Mouse (Mus musculus) heart, adult 9 months (tissue): Measurements from ENCODE around the gene P2ry12.
A peak's percentile ranks its signal among the peaks of the same experiment; 100 is the strongest.

Source experiments
- DNase-seq, 2 experiments: peaks; one replicate each; pipeline ENCODE4 v3.0.0; 2022; ENCODE audit warnings: low spot score in 2 of 2

The P2ry12 gene

GRCm38 (mm10) chr3:59185662-59186061, 77.0 kb downstream of the P2ry12 start:
- no peak for DNase-seq

- DNase-seq, result no peak
Observed at GRCm38 (mm10) chr3:59182129-59182528, 80.5 kb downstream of the P2ry12 start.

GRCm38 (mm10) chr3:59181134-59181533, 81.5 kb downstream of the P2ry12 start:
- no peak for DNase-seq

- no peak for DNase-seq
Observed at GRCm38 (mm10) chr3:59176871-59177270, 85.8 kb downstream of the P2ry12 start.

GRCm38 (mm10) chr3:59175234-59175633, 87.4 kb downstream of the P2ry12 start:
- DNase-seq, result peak in 1 of 2 experiments; percentile 43

GRCm38 (mm10) chr3:59174426-59175154, 88.1 kb downstream of the P2ry12 start:
- no peak for DNase-seq

GRCm38 (mm10) chr3:59169921-59170627, 92.6 kb downstream of the P2ry12 start:
- peak; percentile 16 to 26 for DNase-seq

- DNase-seq, result no peak
Observed at GRCm38 (mm10) chr3:59169215-59169614, 93.5 kb downstream of the P2ry12 start.

GRCm38 (mm10) chr3:59168476-59168875, 94.2 kb downstream of the P2ry12 start:
- no peak for DNase-seq

GRCm38 (mm10) chr3:59167417-59168054, 95.1 kb downstream of the P2ry12 start:
- DNase-seq, result no peak
